Mouse (Mus musculus) embryo, embryonic 11.5 days (tissue): ENCODE measurements around the gene Tfap4.

ENCODE experiments used
- DNase-seq: peaks from one replicate; pipeline ENCODE4 v3.0.0-alpha.2; 2012; ENCODE audit warnings: low read depth, low spot score

Gene Tfap4

DNA sequence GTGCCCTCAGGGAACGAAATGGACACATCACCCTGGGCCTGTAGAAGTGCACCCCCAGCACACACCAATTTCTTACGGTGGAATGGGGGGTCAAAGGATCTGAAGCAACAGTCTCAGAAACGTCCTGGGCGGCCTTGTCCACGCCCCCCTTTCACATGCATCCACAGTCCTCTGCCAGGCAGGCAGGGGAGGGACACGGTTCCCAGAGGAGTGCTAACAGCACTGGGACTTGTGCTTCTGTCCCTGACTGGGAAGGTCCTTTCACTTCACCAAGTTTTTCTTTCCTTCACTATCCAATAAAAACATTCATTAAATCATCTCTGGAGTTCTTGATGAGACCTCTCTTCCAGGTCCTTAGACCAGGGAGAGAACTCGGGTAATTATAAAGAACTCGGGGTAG lies 39.0 kb downstream of the Tfap4 start:
- DNase-seq, result no peak

DNA sequence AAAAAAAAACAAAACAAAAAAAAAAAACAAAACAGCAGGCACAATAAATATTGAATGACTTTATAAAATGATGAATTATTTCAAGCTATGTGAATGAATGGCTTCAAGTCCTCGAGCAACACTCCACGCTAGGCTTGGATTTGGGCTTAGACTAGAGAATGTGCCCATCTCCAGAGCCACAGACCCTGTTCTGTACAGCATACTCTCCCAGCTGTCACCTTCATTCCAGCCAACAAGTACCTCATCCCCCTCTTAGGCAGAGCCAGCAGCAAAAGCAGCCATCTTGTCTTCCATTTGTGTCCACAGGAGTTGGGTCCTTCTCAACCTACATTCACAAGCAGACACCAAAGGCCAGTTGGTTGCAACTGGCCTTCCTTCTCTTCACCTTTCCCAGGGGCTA lies 39.8 kb downstream of the Tfap4 start:
- no peak for DNase-seq

DNA sequence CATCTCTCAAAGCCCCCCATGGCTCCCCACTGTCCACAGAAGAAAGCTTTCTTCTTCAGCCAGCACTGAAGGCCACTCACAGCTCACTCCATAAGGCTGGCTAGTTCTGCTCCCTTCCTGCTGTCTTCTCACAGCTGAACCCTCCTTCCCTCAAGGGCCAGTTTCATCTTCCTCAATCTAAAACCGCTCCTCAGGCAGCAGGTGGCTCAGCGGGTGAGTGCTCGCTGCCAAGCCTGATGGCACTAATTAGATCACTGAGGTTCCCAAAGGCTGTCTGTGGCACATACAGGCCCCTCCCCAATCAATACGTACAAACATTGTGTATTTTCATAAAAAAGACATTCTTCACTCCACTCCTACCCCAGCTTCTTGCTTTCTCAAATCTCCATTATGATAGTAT lies 40.5 kb downstream of the Tfap4 start:
- DNase-seq, result no peak

DNA sequence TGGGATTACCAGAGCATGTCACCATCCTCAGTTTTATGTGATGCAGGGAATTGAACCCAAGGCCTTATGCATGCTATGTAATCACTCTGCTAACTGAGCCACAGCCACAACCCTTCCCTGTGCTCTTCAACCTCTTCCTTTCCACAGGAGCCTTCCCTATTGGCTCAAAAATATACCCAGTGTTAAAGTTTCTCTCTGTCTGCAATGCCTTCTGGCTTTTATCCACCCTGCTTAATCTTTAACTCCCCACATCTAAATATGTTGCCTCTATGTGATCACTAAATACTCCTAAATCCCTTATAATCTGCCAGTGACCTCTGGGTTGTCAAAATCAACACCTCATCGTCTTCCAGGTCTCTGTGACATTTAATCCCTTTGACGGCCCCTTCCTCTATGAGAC lies 41.7 kb downstream of the Tfap4 start:
- no peak for DNase-seq

DNA sequence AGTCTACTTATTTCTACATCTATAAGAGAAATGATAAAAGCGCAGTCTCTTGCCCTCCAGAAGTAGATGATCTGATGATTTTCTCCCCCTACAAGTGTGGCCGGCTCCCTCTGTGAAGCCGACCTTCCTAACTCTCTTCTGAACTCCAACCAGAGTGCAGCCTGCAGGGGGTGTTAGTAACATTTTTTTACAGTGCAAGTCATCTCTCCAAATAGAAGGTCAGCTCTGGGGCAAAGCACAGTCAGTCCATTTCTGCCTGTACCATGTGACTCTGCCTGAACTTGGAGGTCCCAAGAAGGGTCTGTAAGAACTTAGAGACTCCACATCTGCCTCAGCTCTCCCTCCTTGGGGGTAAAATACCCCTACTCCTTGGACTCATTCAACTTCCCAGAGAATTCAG lies 45.3 kb downstream of the Tfap4 start:
- no peak for DNase-seq

DNA sequence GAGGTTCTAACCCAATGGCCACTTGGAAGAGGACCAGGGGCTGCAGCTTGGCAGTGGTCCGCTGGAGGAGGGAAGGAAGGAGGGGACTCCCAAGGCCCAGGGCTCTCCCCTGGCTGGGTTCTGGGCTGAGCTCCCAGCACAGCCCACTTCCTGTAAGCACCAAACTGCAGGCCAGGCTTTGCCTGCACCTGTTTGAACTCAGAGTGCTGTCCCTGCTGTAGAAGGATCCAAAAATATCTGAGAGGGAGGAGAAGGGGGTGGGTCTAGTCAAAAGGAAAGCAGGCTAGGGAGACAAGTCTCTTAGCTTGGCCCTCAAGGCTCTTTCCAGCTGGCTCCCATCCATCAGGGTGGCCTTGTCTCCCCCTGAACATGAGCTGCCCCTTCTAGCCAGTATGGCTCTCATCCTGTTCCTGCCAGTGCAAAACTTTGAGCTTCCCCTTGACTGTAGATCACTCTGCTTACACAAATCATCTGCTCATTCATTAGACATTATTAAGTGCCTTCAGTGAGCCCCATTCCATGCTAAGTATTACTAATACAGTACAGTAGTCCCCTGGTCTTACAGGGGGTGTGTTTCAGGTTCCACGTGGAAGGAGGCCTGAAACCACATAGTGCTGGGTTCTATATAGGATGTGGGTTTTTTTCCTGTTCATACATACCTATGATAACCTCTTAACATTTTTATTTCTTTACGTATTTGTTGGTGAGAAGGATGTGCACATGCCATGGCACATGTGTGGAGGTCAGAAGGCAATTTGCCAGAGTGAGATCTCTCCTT lies 46.8 kb downstream of the Tfap4 start:
- no peak for DNase-seq

DNA sequence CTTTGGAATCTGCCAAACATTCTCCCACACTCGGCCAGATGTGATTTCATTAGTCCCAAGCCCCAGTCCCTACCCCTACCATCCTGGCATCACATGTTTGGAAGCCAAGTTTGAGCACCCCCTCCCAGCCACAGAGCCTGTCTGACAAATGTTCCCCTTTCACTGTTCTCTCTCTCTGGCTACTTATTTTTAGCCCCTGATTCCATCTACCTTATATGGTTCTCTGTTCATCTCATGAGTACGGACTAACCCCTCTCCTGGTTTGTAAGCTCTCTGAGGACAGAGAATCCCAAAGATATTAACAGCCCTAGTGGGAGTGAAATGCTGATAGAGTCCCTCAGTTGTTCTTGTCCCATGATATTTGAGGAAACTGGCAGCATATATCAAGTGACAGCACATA lies 48.3 kb downstream of the Tfap4 start:
- no peak for DNase-seq

DNA sequence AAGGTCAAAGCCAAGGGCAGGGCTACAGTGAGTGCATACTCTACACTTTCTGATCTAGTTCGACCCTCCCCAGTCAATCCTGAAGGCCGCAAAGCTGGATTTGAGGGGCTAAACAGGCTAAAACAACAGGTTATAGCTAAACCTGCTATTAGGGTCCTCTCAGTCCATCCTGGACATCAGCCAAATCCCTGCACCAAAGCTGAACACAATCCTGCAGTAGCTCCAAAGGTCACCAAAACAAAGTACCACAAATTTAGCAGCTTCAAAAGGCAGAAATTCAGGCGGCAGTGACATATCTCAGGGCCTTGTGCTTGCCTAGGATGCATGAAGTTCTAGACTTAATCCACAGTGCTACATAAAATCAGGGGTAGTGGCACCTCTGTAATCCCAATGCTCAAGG lies 53.5 kb downstream of the Tfap4 start:
- no peak for DNase-seq

DNA sequence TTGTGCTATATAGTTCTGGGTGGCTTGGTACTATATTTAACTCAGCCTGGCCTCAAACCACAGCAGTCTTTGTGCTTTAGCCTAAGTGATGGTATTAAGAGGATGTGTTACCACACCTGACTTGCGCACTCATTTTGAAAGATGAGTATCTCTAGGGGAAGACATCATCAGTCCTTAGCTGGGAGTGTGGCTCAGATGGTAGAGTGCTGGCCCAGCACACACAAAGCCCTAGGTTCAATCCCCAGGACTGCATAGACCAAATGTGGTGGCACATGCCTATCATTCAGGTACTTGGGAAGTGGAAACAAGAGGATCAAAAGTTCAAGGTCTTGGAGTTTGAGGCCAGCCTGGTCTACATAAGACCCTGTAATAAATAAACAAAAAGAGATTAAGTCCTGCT lies 56.2 kb downstream of the Tfap4 start:
- no peak for DNase-seq

DNA sequence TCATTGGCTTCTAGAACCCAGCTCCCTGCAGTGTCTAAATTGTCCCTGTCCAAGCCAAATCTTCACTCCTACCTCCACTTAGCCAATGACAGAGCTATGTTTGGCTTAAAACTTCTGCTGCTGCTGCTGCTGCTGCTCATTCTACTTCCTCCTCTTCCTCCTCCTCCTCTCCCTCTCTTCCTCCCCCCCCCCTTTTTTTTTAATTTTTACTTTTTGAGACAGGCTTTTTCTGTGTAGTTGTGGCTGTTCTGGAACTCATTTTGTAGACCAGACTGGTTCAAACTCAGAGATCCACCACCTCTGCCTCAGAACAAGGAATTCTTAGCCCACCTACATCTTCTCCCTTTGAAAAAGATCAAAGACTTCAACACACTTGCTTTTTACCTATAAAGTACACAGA lies 57.1 kb downstream of the Tfap4 start:
- no peak for DNase-seq

DNA sequence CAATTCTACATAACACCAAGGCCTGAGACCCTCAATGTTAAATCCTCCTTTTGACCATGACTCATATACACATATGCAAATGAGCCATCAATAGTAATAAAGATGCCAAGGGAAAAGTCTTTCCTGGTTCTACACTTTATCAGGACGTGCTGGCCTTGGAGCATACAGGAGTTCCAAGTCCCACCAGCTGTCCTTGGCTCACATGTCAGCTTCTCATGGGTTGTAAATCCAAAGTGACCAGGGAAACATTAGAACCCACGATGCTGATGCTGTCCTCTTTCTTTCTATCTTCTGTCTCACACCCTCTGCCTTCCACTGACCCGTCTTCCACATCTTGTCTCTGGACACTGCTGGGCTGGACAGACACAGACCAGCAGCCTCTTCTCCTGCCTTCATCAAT lies 58.0 kb downstream of the Tfap4 start:
- DNase-seq, result no peak

DNA sequence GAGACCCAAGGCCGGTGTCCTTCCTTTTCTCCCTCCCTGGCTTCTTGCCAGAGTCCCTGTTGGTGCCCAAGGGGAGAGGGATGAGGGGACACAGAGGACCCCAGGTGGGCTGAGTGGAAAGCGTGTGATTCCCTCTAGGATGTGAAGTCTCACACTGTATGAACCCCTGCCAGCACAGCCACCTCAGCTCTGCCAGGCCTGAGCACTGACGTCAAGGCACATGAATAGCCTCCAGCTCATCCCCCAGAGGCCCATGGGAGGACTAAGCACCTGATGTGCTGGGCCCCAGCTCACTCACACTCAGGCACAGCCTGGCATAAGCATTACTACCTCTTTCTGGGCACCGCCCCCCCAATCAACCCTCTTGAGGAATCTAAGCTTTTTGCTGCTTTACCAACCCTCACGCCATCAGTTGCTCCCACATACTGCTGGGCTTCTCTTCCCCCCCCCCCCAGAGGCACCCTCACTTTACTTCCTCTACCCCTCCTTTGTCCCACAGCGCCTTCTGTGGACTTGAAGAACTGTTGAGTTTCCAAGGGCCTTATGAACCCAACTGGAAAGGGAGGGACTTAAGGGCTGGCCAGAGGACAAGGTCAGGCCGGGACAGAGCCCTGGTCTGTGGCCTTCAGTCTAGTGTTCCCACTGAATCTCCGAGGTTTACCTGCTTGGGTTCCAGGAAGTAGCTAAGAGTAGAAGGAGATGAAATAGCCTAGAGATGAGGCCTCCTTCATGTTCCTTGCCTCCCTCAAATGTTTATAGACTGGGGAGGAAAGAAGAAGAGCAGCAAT lies 58.9 kb downstream of the Tfap4 start:
- DNase-seq, result no peak

DNA sequence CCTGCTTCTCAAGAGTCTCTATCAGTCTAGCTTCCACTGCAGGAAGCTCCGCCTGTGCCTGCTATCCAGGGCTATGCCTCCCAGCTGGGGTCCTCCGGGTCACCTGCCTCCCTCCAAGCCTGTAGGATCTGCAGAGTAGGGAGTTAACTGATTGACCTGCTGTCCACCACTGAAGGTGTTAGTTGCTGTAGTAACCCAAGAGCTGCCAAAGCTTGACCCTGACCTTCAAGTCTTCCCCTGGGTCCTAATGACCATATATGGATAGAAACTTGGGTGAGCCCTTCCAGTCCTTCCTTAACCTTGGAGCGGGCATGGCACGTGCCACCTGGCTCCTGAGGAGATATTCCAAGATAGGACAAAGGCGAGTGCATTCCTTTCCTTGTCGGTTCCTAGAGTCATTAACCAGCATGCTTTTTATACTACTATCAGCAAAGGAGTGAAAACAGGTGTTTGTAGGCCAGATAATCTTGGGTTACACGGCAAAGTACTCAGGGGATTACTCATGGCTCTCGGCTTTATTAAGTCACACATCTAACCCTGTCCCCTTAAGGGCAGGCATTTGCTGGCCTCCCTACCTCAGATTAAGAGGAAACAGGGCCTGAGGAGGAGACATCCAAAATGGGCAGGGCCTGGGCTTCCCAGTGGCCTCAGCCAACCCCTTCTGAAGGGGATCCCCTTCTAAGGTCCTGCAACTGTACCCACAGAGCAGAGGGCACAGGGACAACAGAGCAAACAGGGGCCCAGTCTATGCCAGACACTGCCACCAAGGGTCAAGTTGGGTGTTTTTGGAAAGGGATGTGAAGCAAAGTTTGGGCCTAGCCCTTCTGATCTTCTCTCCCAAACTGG lies 61.7 kb downstream of the Tfap4 start:
- no peak for DNase-seq

DNA sequence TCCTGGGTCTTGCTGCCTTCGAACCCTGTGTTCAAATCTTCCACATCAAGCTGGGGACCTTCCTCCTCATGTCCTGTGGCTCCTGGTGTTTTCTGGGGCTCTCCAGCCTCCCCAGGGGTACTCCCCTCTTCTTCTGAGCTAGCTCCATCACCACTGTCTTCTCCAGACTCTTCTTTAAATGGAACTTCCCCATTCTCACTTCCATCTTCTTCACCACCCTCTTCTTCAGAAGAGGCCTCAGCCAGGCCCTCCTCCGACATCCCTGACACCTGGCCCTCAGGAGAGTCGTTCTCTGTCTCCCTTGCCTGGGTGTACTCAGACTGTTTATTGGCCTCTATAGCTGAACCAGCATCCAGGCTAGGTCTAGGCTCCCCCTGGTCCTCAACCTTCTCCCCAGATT lies 63.2 kb downstream of the Tfap4 start:
- no peak for DNase-seq

DNA sequence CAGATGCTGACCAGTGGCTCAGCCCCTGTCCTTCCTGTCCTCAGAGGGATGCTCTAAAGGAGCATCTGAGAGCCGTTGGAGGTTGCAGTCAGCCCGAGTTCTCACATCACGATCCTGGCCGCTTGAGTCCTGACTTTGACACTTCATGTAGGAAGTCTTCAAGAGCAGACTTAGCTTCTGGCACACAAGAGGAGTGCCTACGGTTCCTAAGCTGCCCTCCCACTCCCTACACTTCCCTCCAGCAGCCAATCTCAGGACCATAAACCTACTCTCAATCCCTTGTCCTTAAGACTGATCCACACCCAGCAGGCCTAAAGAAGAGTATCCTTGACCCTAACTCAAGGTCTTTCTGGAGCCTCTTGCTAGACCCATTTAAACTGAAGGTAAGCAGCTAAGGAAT lies 63.8 kb downstream of the Tfap4 start:
- DNase-seq, result no peak
